Mouse (Mus musculus): Measurements from ENCODE around the gene Gp1ba.

Gp1ba gene

GRCm38 (mm10) chr11:70638714-70639278, at the start of gene Gp1ba:
Gene Gp1ba, plus strand, starts transcription at chr11:70639122.
- in situ Hi-C loops (cut with MseI, MboI): no loop called here

DNA sequence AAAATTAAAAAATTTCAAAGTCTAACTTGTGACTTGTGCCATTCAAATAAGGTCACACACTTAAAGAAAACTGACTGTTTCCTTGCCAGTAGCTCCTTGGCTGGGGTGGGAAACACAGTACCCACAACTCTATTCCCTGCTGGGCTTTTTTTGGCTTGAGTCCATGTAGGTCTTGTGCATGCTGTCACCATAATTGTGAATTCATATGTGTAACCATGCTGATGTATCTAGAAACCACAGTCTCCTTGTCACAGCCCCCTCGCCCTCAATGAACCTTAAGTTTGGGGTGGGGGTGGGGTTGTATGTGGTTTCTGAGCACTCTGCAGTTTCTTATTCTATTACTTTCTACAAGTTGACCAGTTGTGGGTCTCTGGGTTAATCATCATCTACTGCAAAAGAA, 47.2 kb upstream of the Gp1ba start:
- in situ Hi-C loops (cut with MseI, MboI): no loop called here

- in situ Hi-C loops (cut with MseI, MboI): no loop called here
These were observed 44.5 kb upstream of the Gp1ba start for GRCm38 (mm10) chr11:70594253-70594989.

DNA sequence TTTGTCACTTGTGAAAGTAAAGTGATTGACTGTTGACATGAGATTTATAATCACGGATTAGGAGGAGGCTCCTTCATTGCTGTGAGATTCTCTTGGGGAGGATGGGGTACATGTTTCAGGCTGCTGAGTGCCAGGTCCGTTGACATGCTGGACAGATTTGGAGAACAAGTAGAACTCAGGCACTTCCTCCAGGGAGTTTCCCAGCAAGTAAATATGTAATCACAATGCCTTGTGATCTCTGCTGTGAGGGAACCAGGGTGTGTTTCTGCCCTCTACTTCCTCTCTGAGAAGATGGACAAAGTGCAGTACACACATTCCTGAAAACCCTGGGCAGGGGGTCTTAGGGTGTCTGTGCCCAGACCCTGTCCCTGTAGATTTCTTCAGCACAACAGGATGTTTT, 43.3 kb upstream of the Gp1ba start:
- in situ Hi-C loops (cut with MseI, MboI): no loop called here

DNA sequence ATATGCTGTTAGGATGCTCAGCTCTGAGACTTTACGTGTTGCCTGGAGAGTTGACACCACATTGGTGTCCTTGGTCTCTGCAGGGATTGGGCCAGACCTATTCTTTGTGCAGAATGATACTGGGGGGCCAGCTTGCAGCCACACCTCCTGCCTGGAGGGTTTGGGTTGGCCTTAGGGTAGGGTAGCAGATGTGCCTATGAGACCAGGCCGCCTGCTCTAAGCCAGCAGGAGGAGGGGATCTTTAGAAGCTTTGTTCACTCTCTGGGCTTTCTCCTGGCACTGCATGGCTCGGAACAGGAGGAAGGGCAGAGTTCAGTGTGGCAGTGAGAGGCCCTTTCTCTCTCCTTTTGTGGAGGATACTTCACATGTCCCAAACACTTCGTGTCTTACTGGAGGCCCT, 42.8 kb upstream of the Gp1ba start:
- in situ Hi-C loops (cut with MseI, MboI): no loop called here

- in situ Hi-C loops (cut with MseI, MboI): no loop called here
These were observed 41.6 kb upstream of the Gp1ba start for GRCm38 (mm10) chr11:70597301-70597700.

DNA sequence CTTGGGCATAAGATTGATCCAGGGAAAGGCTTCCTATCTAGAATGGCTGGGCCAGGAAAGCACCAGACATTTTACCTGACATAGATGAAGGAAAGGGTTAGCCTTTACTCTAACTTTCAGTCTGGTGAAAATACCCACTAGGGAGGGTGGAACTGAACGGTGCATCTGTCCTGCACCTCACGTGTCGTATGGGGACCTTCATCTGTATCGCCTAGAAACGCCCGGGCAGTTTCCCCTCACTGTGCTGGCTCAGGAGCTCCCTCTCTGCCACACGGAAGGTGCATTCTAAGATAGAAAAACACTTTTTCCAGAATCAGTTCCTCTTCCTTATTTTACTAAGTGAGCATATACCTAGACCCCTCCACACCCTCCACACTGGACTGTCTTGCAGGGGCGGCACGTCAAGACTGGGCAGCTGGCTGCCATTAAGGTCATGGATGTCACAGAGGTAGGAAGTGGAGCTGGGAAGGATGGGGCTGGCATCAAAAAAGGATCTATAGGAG, 40.4 kb upstream of the Gp1ba start:
- in situ Hi-C loops (cut with MseI, MboI): no loop called here

DNA sequence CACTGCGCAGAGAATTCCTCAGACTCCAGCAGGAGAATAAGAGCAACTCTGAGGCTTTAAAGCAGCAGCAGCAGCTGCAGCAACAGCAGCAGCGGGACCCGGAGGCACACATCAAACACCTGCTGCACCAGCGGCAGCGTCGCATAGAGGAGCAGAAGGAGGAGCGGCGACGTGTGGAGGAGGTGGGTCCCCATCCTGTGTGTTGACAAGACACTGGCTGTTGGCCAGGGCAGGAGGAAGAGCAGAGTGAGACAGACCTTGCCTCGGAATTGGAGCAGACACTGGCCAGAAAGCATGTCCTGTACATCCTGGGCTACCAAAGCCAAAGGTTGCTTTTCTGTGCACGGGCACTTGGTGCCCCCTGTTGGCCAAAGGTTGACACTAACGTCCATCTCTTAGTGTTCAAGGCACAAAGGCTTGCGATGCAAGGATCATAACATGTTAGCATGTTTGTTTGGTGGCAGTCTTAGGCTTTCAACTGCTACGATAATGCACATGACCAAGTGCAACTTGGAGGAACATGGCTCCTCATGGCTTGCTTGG, 33.8 kb upstream of the Gp1ba start:
- in situ Hi-C loops (cut with MseI, MboI): no loop called here

- in situ Hi-C loops (cut with MseI, MboI): no loop called here
These were observed 32.2 kb upstream of the Gp1ba start for GRCm38 (mm10) chr11:70606717-70607116.

DNA sequence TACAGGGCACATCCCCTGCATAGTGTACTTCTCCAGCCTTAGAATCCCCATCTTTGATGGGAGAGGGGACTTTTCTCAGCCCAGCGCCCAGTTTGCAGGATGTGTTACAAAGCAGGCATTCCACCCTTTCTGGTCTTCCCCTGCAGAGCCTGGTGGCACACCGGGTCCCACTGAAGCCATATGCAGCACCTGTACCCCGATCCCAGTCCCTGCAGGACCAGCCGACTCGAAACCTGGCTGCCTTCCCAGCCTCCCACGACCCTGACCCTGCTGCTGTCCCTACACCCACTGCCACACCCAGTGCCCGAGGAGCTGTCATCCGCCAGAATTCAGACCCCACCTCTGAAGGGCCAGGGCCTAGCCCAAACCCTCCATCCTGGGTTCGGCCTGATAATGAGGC, 31.3 kb upstream of the Gp1ba start:
- in situ Hi-C loops (cut with MseI, MboI): no loop called here

- in situ Hi-C loops (cut with MseI, MboI): no loop called here
These were observed 30.4 kb upstream of the Gp1ba start for GRCm38 (mm10) chr11:70608381-70609066.

GRCm38 (mm10) chr11:70610752-70611151, 28.2 kb upstream of the Gp1ba start:
- in situ Hi-C loops (cut with MseI, MboI): loop anchor here in 1 of 2 experiments (10.0 kb wide), 1 partner anchor 196 kb away; the partner anchor contains the start of gene Pelp1

- in situ Hi-C loops (cut with MseI, MboI): loop anchor here in 1 of 2 experiments (10.0 kb wide), 1 partner anchor 198 kb away; the partner anchor contains the start of gene Pelp1
These were observed 26.4 kb upstream of the Gp1ba start for GRCm38 (mm10) chr11:70612505-70612904.

- in situ Hi-C loops (cut with MseI, MboI): loop anchor here in 1 of 2 experiments (10.0 kb wide), 1 partner anchor 200 kb away; the partner anchor contains the start of gene Pelp1
These were observed 23.8 kb upstream of the Gp1ba start for GRCm38 (mm10) chr11:70615074-70615473.

GRCm38 (mm10) chr11:70615516-70616093, 23.3 kb upstream of the Gp1ba start, which contains the start of gene 4930544D05Rik:
Gene 4930544D05Rik, plus strand, starts transcription at chr11:70615848.
- in situ Hi-C loops (cut with MseI, MboI): loop anchor here in 1 of 2 experiments (10.0 kb wide), 1 partner anchor 201 kb away; the partner anchor contains the start of gene Pelp1

GRCm38 (mm10) chr11:70619101-70619500, 19.8 kb upstream of the Gp1ba start, which contains the start of gene Chrne:
Gene Chrne, minus strand, starts transcription at chr11:70619216.
- in situ Hi-C loops (cut with MseI, MboI): loop anchor here in 1 of 2 experiments (10.0 kb wide), 1 partner anchor 204 kb away; the partner anchor contains the start of gene Pelp1

- in situ Hi-C loops (cut with MseI, MboI): loop anchor here in 1 of 2 experiments (10.0 kb wide), 1 partner anchor 107 kb away; the partner anchor contains the start of genes Gltpd2 and Vmo1
These were observed 16.7 kb upstream of the Gp1ba start for GRCm38 (mm10) chr11:70621972-70622814.

- in situ Hi-C loops (cut with MseI, MboI): loop anchor here in 1 of 2 experiments (10.0 kb wide), 1 partner anchor 108 kb away; the partner anchor contains the start of genes Gltpd2 and Vmo1
These were observed 15.7 kb upstream of the Gp1ba start for GRCm38 (mm10) chr11:70623053-70623742.

DNA sequence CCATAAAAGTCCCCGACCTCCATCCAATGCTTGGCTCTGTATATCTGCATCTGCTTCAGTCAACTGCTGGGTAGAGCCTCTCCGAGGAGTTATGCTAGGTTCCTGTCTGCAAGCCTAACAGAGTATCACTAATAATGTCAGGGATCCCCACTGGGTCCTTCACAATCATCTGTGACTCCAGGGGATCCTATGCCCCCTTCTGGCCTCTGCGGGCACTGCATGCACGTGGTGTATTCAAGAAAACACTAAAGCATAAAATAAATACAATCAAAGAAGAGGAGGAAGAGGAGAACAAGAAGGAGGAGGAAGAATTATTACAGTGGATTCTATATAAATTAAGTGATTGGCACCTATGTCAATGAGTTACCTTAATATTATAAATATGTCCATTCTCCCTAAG, 13.4 kb upstream of the Gp1ba start:
- in situ Hi-C loops (cut with MseI, MboI): loop anchor here in 1 of 2 experiments (5.0 to 10.0 kb wide), 2 partner anchors 111 to 132 kb away; partner anchors contain the start of genes Gltpd2 and Vmo1

All from mouse trophoblast stem cell (cell line).